Mouse (Mus musculus) forebrain, embryonic 10.5 days (tissue): Measurements from ENCODE around the gene Ano3. TPM values are rescaled to one million over a fixed set of nuclear protein-coding genes. Genes with fewer than 3 reads are reported as not detected.

Experiments used
- DNase-seq: peaks from one replicate; pipeline ENCODE4 v3.0.0-alpha.2; 2017; ENCODE audit warnings: low spot score; ENCODE audit errors: extremely low spot score
- H3K27ac ChIP-seq: fragments of 300-500 bp; sonication (generic); 2 replicates; pipeline ENCODE4 v1.5.1; 2016; ENCODE audit warnings: mild to moderate bottlenecking
- H3K27me3 ChIP-seq: fragments of 300-500 bp; sonication (generic); 2 replicates; pipeline ENCODE4 v1.6.1; 2016; ENCODE audit warnings: mild to moderate bottlenecking; ENCODE audit not compliant: poor library complexity, severe bottlenecking
- H3K36me3 ChIP-seq: fragments of 300-500 bp; sonication (generic); replicated peaks from 2 replicates; pipeline ENCODE4 v1.6.1; 2016; ENCODE audit warnings: mild to moderate bottlenecking, moderate library complexity
- H3K4me1 ChIP-seq: fragments of 300-500 bp; sonication (generic); 2 replicates; pipeline ENCODE4 v1.6.1; 2016
- H3K4me3 ChIP-seq: fragments of 300-500 bp; sonication (generic); 2 replicates; pipeline ENCODE4 v1.5.1; 2016; ENCODE audit warnings: mild to moderate bottlenecking, moderate library complexity
- H3K9me3 ChIP-seq: fragments of 300-500 bp; sonication (generic); 2 replicates; pipeline ENCODE4 v1.6.1; 2016; ENCODE audit warnings: mild to moderate bottlenecking, moderate library complexity
- WGBS: fragments of 180-500 bp; shearing (Covaris S2); methylation state at CpG from one replicate; pipeline ENCODE4 v1.1.7; 2016; 5-methylcytosine and 5-hydroxymethylcytosine counted together
- polyA plus RNA-seq: library from polyadenylated mRNA; unstranded; fragments of >200 nt; fragmentation: Nextera tagmentation; extraction: Ambion mirVana; gene quantifications from 2 replicates; pipeline ENCODE4 v1.2.1, GENCODE M21; 2016

The Ano3 gene
- polyA plus RNA-seq, 1 experiment from 2014 or later = 0.94 TPM

DNA sequence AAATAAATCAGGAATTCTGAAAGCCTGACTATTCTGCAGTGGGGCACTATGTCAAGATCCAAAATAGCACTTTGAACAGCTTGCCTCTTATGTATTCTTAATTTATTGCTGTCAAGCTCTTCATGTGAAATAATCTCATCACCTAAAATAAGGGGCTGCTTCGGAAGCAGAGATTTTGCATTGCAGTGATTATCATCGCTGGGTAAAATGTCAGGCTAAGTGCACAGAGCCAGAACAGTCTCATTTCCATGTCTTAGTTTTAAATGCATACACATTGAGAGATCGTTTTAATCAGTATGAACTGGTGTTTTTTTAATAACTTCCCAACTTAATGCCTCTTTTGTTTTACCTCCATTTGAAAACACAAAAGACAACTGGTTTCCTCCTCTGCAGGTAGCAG is 163.3 kb downstream of the Ano3 start:
- H3K27ac ChIP-seq = no peak overlapping the region
- H3K36me3 ChIP-seq = no peaks in the 10 kb centered on the region
- H3K27me3 ChIP-seq = no peaks in the 10 kb centered on the region
- no peaks in the 10 kb centered on the region for H3K9me3 ChIP-seq
- no peak overlapping the region for H3K4me3 ChIP-seq
- H3K4me1 ChIP-seq = no peaks in the 10 kb centered on the region
- WGBS = 90% methylated on average over 3 of the region's 3 CpGs
- no peak for DNase-seq

- Histone ChIP-seq H3K27me3 (no peaks in the 10 kb centered on the region), H3K27ac (no peak overlapping the region), H3K4me3 (no peak overlapping the region), H3K9me3 (no peaks in the 10 kb centered on the region), H3K36me3 (no peaks in the 10 kb centered on the region), H3K4me1 (0 out of 2 replicates have a peak, but pooled peaks cover 4% of the 10 kb centered on the region)
- no peak for DNase-seq
- WGBS = 86% methylated on average over 2 of the region's 2 CpGs
Observed at GRCm38 (mm10) chr2:110759434-110759833, 191.3 kb downstream of the Ano3 start.

DNA sequence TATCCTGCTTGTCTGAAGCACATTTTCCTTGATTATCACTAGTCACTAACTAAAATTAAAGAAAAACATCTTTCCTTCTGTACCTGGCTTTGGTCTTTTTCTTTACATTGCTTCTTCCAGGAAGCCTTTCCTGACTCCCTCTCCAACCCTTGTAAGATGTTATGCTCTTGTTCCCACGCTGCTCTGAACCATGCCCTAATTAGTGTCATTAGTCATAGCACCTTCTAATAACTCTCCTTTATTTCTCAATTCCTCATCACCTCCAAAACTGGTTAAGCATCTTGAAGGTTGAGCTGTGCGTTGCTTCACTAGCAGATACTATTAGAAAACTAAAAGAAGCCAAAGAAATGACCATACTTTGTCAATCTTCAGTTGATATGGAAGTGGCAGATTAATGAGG is 193.2 kb downstream of the Ano3 start:
- 0 out of 2 replicates have a peak, but pooled peaks cover 4% of the 10 kb centered on the region for H3K4me1 ChIP-seq
- H3K9me3 ChIP-seq = no peaks in the 10 kb centered on the region
- 86% methylated on average over 2 of the region's 2 CpGs for WGBS
- H3K27me3 ChIP-seq = no peaks in the 10 kb centered on the region
- no peak overlapping the region for H3K4me3 ChIP-seq
- DNase-seq = no peak
- no peaks in the 10 kb centered on the region for H3K36me3 ChIP-seq
- H3K27ac ChIP-seq = no peak overlapping the region

GRCm38 (mm10) chr2:110740493-110740892 is 210.2 kb downstream of the Ano3 start:
- no peaks in the 10 kb centered on the region for H3K36me3 ChIP-seq
- no peak overlapping the region for H3K4me3 ChIP-seq
- 52% methylated on average over 1 of the region's 1 CpGs for WGBS
- no peaks in the 10 kb centered on the region for H3K9me3 ChIP-seq
- DNase-seq = no peak
- H3K27me3 ChIP-seq = no peaks in the 10 kb centered on the region
- H3K27ac ChIP-seq = no peak overlapping the region
- H3K4me1 ChIP-seq = peaks cover 21% of the 10 kb centered on the region

GRCm38 (mm10) chr2:110739781-110740180 is 210.9 kb downstream of the Ano3 start:
- no peak overlapping the region for H3K4me3 ChIP-seq
- no peaks in the 10 kb centered on the region for H3K9me3 ChIP-seq
- H3K36me3 ChIP-seq = no peaks in the 10 kb centered on the region
- no peak for DNase-seq
- H3K27me3 ChIP-seq = no peaks in the 10 kb centered on the region
- peaks cover 21% of the 10 kb centered on the region for H3K4me1 ChIP-seq
- 93% methylated on average over 1 of the region's 1 CpGs for WGBS
- H3K27ac ChIP-seq = no peak overlapping the region

DNA sequence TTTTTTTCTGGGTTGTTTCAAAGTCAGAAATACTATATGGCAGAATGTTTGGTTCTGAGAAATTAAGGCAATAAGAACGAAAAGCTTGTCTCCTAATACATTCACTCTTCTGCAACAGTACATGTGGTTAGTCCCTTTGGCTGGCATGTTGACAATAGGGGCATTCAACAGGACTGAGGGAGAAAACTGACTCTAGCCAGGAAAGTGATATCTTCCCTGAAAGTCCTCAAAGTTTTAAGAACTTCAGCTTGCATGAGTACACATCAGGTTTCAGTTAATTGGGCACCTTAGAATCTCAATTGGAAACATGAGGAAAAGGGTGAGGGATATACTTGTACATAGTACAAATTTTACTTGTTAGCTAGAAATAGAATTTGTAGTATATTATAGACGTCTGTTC is 212.7 kb downstream of the Ano3 start:
- WGBS = 66% methylated on average over 2 of the region's 2 CpGs
- Histone ChIP-seq H3K4me1 (peaks cover 21% of the 10 kb centered on the region), H3K9me3 (no peaks in the 10 kb centered on the region), H3K36me3 (no peaks in the 10 kb centered on the region), H3K27ac (no peak overlapping the region), H3K4me3 (no peak overlapping the region), H3K27me3 (no peaks in the 10 kb centered on the region)
- DNase-seq = no peak

DNA sequence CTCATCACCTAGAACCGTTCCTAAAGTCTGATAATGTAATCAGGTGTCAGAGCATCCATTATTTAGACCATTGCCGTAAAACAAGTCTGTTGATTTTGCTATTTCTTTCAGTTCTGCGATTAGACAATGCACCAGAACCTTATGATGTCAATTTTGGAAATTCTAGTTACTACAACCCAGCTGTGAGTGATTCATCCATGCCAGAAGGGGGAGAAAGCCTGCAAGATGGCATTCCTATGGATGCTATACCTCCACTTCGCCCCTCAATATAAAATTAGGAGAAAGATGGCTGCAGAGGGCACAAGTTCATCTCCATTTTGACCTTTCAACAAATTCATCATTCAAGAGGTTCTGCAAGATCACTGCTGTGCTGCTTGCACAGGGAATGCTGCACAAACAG is 213.5 kb downstream of the Ano3 start:
- no peaks in the 10 kb centered on the region for H3K9me3 ChIP-seq
- no peak overlapping the region for H3K4me3 ChIP-seq
- H3K36me3 ChIP-seq = no peaks in the 10 kb centered on the region
- DNase-seq = no peak
- peaks cover 21% of the 10 kb centered on the region for H3K4me1 ChIP-seq
- H3K27ac ChIP-seq = no peak overlapping the region
- 85% methylated on average over 4 of the region's 4 CpGs for WGBS
- no peaks in the 10 kb centered on the region for H3K27me3 ChIP-seq

DNA sequence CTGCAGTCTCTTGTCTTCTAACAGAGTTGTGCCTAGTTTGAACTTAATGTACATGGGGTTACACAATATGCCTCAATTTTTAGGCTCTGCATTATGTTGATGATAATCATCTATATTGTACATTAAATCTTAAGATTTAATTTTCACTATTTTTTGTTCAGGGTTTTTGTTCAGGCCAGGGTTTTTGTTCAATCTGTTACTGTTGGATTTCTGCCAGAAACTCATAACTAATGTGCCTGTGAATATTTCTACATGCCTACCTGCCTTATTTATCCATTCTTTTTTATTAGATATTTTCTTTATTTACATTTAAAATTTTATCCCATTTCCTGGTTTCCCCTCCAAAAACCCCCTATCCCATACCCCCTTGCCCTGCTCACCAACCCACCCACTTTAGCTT is 224.6 kb downstream of the Ano3 start:
- Histone ChIP-seq H3K36me3 (no peaks in the 10 kb centered on the region), H3K9me3 (no peaks in the 10 kb centered on the region), H3K27me3 (no peaks in the 10 kb centered on the region), H3K4me1 (no peaks in the 10 kb centered on the region), H3K27ac (no peak overlapping the region), H3K4me3 (no peak overlapping the region)
- no peak for DNase-seq

- Histone ChIP-seq H3K27ac (no peak overlapping the region), H3K4me3 (no peak overlapping the region), H3K9me3 (no peaks in the 10 kb centered on the region), H3K27me3 (no peaks in the 10 kb centered on the region), H3K36me3 (no peaks in the 10 kb centered on the region), H3K4me1 (no peaks in the 10 kb centered on the region)
- 100% methylated on average over 1 of the region's 1 CpGs for WGBS
- DNase-seq = no peak
Observed at GRCm38 (mm10) chr2:110722208-110722607, 228.5 kb downstream of the Ano3 start.

DNA sequence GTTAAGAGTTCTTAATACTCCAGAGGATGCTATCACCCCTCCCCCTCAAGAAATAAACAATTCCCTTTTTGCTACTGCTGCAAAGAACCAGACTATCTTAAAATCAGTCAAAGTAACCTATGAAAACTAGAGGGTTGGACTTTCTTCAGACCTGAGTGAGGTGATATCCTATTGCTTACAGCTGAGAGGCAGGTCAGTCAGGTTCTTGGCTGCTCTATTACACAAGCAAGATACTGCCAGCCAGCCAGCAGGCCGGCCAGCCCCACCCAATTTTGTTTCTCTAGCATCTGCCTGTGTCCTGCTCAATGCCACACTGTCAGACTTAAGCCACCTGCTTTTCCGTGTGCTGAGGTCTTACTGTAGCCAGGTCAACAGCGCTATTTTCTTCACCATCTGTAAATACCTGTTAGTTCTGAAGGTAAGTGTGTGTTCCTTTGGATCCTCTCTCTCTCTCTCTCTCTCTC is 229.4 kb downstream of the Ano3 start, which contains the start of gene Muc15:
Gene Muc15, plus strand, starts transcription at position 51 of the 464 bp plus-strand sequence.
- Histone ChIP-seq H3K27ac (no peak within 1 kb of the TSS), H3K36me3 (no peaks in the 10 kb centered on the region), H3K4me3 (no peak within 1 kb of the TSS), H3K9me3 (no peaks in the 10 kb centered on the region), H3K27me3 (no peaks in the 10 kb centered on the region), H3K4me1 (no peaks in the 10 kb centered on the region)
- 55% methylated on average over 3 of the region's 3 CpGs for WGBS
- DNase-seq = no peak

DNA sequence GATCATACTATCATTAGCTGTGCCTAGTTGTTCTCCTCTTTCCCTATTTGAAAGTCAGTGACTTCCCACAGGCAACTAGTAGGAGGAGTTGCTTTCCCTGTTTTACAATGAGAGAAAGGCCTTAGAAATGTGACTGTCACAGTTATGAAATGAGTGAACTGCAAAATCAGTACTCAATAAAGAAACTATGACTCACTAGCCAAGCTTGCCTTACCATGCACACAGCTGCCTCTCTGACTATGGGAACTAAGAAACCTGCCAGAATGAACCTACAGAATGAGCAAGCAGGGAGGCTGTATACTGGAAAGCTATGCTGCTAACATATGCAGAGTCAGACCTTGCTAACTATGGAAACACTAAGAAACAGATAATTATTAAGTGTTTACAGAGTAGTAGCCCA is 231.7 kb downstream of the Ano3 start:
- no peak for DNase-seq
- H3K27ac ChIP-seq = no peak overlapping the region
- no peaks in the 10 kb centered on the region for H3K36me3 ChIP-seq
- no peak overlapping the region for H3K4me3 ChIP-seq
- no peaks in the 10 kb centered on the region for H3K4me1 ChIP-seq
- H3K27me3 ChIP-seq = no peaks in the 10 kb centered on the region
- no peaks in the 10 kb centered on the region for H3K9me3 ChIP-seq

- 86% methylated on average over 10 of the region's 10 CpGs for WGBS
- Histone ChIP-seq H3K27me3 (no peaks in the 10 kb centered on the region), H3K4me3 (no peak overlapping the region), H3K9me3 (no peaks in the 10 kb centered on the region), H3K4me1 (no peaks in the 10 kb centered on the region), H3K36me3 (no peaks in the 10 kb centered on the region), H3K27ac (no peak overlapping the region)
- DNase-seq = no peak
Observed at GRCm38 (mm10) chr2:110710055-110710720, 240.5 kb downstream of the Ano3 start.

- no peaks in the 10 kb centered on the region for H3K36me3 ChIP-seq
- H3K27ac ChIP-seq = no peak overlapping the region
- H3K4me3 ChIP-seq = no peak overlapping the region
- WGBS = 95% methylated on average over 3 of the region's 3 CpGs
- DNase-seq = no peak
- H3K4me1 ChIP-seq = no peaks in the 10 kb centered on the region
- H3K9me3 ChIP-seq = no peaks in the 10 kb centered on the region
- no peaks in the 10 kb centered on the region for H3K27me3 ChIP-seq
Observed at GRCm38 (mm10) chr2:110709436-110709835, 241.3 kb downstream of the Ano3 start.
